Mouse (Mus musculus) fat pad, adult 2 months (tissue): Measurements from ENCODE around the gene Tdgf1.

Experiments
- DNase-seq: peaks from one replicate; pipeline ENCODE4 v3.0.0-alpha.2; 2011; ENCODE audit warnings: low read depth, low spot score; ENCODE audit errors: extremely low read depth

The Tdgf1 gene

DNA sequence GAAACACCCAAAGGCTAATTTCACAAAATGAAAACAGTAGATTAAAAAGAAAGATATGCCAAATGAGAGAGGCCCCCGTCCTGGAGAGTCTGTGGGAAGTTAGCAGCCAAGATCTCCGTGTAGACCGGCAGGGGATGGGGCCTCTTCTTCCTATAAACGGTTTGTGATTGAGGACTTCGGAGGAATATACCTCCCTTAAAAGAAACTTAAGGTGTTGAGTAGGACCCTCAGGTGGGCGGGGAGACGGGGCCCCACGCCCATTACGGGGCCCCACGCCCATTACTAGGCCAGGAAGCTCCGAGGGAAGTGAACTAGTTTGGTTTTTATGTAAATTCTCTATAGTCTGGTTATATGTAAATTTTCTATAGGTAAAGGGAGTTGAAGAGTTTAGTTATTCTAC lies at the start of gene Tdgf1:
Gene Tdgf1 (minus strand): TSS at position 233 of the 400 bp plus-strand sequence.
- DNase-seq: no peak

DNA sequence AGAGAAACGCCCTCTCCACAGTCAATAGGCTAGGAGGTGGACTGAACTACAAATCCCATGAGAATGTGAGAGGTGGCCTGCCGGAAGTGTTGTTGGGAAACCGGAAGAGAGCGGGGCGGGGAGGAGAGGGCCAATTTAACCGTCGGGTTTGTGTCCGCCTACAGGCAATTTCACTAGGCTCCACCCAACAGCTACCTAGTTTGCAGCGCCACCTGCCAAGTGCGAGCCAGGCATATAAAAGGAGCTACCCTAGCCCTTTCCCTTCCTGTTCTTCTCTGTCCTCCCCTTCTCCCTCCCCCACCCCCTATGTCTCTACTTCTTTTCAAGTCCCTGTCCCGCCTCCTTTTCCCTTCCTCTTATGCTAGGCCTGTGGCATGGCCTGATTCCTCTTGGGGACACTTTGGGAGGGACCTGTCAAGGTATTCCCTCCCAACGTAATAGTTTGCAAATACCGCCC lies 48.8 kb upstream of the Tdgf1 start:
- peak; percentile 46 for DNase-seq

DNA sequence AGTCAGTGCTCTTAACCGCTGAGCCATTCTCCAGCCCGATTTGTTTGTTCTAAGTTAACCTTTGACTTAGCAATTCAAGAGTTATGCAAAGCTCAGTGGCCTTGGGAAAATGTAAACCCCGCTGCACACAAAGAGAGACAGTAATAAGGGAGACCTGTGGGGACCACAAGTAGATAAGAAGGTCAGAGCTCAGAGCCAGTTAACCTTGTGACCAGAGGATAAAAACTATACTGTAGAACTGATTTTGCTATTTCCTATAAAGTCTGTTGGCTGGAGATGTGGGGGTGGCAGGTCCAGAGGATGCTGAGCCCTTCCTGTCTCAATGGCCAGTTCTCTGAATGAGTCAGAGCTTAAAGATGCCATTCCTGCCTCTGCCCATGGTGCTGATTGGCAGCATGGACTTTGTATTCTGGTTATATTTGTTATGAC lies 47.3 kb upstream of the Tdgf1 start:
- DNase-seq: no peak

DNA sequence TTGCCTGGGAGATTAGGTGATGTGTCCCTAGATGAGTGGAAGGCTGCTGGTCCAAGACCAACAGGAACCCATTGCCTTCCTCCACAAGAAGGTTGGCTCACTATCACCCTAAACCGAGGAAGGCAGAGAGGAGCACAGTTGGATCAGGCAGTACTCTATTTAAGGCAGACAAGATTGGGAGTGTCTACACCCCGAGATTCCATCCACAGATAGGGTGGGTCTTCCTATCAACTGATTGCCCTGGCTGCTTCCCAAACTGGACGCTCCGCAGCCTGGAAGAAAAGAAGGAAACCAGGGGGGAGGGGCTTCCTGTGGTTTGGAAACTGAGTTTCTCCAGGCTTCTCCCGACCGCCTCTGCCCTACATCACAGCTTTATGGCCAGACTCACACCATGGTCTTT lies 44.2 kb upstream of the Tdgf1 start, which contains the start of gene Rtp3:
Gene Rtp3 (minus strand): TSS at position 380 of the 400 bp plus-strand sequence.
- no peak for DNase-seq

- DNase-seq: no peak
Measured at GRCm38 (mm10) chr9:110989543-110989942, 43.6 kb upstream of the Tdgf1 start.

- DNase-seq: no peak
Measured at GRCm38 (mm10) chr9:110989141-110989540, 43.2 kb upstream of the Tdgf1 start.

- no peak for DNase-seq
Measured at GRCm38 (mm10) chr9:110988078-110988477, 42.1 kb upstream of the Tdgf1 start.

GRCm38 (mm10) chr9:110987331-110987730 lies 41.4 kb upstream of the Tdgf1 start:
- DNase-seq: no peak

DNA sequence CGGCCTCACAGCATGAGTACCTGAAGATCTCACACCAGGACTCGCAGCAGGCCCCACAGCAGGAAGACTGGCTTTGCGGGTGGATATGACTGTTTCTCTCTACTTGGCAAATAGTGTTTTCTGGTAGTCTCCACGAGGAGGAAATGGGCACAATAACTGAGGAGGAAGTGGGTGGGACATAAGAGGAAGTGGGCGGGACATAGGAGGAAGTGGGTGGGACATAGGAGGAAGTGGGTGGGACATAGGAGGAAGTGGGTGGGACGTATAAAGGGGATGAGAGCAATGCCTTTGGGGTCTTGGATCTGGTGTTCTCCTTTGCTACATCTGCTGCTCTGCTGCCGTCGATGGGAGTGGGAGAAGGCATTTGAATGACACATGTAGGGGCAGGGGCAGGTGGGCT lies 40.0 kb upstream of the Tdgf1 start:
- DNase-seq: no peak

- no peak for DNase-seq
Measured at GRCm38 (mm10) chr9:110985541-110985940, 39.6 kb upstream of the Tdgf1 start.

DNA sequence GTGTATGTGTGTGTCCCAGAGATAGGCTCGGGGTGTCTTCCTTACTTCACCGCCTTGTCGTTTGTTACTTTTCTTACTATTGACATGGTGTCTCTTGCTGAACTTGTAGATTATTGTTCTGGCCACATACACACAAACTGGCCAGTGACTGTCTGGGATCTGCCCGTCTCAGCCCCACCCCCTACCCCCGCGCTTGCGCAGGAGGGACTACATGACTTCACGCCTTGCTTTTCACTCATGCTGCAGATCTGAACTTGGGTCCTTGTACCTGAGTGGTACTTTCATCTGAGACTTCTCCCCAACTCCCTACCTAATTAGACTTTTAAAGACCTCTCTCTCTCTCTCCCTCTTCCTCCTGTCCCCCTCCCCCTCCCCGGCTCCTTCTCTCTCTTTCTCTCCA lies 38.1 kb upstream of the Tdgf1 start:
- DNase-seq: no peak

DNA sequence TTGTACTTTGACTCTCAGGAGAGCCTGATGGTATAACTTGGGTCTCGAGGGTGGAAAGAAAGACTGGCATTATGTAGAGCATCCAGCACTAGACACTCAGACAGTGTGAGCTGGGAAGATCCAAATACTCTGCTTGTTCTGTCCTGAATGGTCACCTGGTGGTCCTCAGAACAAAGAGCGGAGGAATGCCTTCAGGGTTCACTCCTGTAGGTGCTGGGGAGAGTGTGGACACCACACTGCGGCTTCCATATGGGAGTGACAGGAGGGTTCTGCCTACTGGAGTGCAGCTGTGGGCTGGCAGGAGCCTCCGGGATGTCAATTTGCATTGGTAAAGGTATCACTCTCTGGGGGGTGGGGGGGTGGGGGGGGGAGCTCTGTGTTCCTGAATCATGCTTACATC lies 36.4 kb upstream of the Tdgf1 start:
- DNase-seq: no peak

GRCm38 (mm10) chr9:110979411-110979810 lies 33.5 kb upstream of the Tdgf1 start:
- DNase-seq: no peak

DNA sequence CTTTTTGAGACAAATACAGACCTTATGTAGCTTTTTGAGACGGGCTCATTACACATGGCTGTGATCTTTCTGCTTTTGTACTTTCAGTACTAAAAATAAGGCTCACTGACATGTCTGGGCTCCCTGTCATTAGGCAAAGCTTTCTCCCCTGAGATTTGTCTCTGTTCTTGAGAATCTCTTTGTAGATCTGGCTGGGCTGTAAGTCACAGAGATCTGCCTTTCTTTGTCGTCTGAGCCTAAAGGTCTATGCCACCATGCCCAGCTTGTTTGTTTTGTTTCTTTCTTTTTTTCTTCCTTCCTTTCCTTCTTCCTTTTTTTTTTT lies 19.9 kb upstream of the Tdgf1 start:
- DNase-seq: no peak

GRCm38 (mm10) chr9:110965062-110965909 lies 19.3 kb upstream of the Tdgf1 start:
- DNase-seq: no peak

- DNase-seq: no peak
Measured at GRCm38 (mm10) chr9:110963566-110964115, 17.7 kb upstream of the Tdgf1 start.

DNA sequence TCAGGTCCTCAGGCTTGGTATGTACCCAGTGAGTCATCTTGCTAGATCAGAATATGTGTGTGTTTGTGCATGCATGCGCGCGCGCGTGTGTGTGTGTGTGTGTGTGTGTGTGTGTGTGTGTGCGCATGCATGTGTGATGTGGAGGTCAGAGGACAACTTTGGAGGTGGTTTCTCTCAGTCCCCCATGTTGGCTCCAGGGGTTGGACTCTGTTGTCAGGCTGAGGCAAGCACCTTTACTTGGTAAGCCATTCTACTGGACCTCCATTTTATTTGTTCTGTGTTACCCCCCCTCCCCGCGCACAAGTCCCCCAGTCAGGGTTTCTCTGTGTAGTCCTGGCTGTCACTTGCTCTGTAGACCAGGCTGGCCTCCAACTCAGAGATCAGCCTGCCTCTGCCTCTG lies 15.4 kb upstream of the Tdgf1 start:
- DNase-seq: no peak

DNA sequence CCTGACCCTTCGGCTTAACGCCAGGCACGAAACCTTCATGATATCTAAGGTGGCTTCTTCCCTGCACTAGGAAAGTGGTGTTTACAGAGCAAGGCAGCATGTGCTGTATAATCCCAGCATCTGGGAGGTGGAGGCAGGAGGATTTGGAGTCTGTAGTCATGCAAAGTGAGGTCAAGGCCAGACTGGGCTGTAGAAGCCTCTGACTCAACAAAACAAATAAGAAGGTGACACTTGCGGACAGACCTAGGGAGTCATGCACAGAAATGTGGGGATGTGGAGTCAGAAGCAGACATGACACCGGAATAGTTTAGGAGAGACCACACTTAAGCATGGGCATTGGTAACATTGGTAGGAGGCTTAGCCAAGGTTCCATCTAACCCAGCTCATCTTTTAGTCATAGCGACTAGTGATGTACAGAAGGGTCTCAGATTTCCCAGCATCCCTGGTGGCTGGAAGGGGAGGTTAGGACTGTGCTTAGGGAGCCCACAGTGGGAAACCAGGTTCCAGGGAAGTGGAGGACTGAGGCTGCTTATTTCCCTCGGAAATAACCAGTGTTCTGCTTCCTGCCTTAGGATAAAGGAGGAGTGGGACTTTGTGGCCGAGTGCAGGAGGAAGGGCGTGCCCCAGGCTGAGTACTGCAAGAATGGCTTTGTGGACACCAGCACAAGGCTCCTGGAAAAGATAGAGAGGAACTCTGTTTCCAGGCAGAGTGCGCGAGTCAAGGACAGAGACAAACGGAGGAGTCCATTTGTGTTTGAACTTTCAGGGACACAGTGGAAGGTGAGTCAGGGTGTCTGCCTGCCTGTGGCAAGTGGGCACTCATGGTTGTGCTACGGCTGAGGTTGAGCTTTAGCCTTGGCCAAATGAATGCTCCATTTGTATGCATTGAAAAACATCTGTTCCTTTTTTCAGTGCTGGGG lies 14.5 kb upstream of the Tdgf1 start:
- DNase-seq: no peak

- no peak for DNase-seq
Measured at GRCm38 (mm10) chr9:110959669-110960068, 13.7 kb upstream of the Tdgf1 start.

DNA sequence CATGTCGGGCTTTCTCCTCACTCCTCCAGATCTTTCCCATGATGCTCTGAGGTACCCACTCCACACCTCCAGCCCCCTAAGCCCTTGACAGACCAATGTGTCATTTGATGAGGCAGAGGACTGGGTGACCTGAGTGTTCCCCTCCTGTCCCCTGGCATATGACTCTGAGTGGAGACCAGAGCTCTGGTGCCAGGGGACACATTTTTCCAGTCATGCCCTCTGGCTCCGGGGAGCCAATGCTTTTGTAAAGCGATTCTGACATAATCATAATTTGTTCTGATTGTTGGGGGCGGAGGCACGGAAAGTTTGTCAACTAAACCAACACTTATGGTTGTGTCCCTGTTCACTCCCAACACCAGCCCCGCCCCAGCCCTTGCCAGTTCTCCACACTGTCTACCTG lies 10.0 kb upstream of the Tdgf1 start:
- no peak for DNase-seq

DNA sequence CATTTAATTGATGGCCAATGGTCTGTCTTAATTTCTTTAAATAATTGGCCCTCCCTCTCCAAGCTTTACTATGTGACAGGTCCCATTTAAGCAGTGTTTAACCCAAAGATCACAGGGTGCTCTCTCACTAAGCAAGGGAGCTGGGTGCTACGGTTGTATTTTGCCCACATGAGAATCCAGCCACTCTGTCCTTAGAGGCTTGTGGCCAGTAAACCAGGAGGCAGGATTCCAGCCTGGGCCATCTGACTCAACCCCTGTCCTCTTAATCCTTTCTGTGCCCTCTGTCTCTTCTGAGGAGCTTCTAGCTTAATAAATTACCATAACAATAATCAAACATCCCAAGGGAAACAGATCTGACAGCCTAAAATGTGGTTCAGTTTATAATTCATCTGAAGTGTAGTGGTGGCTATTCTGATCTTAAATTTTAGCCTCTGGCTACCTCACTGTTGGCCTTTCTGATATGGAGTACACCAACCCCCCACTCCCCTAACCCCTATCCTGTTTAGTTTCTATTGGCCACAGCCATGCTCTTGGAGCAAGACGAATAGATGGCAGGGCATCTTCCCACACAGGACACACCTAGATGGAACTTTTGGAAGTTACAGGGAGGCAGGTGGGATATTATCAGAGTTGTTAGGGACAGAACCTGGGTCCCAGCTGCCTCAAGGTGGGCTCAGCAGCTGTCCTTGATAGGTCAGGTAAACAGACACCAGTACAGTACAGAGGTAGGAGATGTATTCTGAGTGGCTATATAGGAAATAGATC lies 8.9 kb upstream of the Tdgf1 start:
- no peak for DNase-seq
